Mouse (Mus musculus): Measurements from ENCODE around the gene Gm4201.
"Not testable (repeated sequence)": the region's sequence is repeated elsewhere in the genome, so short reads cannot be mapped to it uniquely, and the experiment has no call there.

The Gm4201 gene

DNA sequence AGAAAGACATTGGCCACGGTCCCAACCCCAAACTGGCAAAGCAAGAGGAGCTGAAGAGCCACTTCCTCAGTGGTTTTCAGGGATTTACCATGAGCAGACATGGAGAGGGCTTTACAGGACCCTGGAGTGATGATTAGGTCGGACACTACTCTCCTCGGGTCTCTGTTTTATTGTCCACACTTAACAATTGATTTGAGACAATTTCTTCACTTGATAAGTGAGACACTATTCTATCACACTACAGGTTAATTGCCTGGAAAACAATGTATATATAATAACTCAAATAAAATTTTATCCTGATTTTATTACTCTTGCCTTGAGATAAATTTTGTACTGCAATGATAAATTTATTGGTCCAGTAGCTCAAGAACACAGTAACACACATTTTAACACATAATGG lies at the start of gene Gm4201:
Gene Gm4201 (minus strand): TSS at position 101 of the 400 bp plus-strand sequence.
- DNase-seq (ENCODE audit: low spot score), result not testable (repeated sequence)

DNA sequence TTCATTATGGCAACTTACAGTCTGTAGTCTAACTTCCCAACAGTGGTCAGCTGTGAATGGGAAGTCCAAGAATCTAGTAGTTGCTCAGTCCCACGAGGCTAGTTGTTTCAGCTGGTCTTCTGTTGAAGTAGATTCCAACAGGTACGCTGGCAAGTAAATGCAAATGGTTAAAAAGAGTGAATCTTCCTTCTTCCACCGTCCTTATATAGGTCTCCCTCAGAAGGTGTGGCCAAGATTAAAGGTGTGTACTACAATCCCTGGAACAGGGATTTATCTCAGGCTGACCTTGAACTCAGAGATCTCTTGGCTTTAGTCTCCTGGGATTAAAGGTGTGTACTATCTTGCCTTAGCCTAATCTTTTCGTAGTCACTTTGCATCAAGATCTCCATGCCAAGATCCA lies 22.9 kb upstream of the Gm4201 start, which contains the start of gene Gm4565:
Gene Gm4565 (minus strand): TSS at position 101 of the 400 bp plus-strand sequence.
- DNase-seq (ENCODE audit: low spot score), result not testable (repeated sequence)

DNA sequence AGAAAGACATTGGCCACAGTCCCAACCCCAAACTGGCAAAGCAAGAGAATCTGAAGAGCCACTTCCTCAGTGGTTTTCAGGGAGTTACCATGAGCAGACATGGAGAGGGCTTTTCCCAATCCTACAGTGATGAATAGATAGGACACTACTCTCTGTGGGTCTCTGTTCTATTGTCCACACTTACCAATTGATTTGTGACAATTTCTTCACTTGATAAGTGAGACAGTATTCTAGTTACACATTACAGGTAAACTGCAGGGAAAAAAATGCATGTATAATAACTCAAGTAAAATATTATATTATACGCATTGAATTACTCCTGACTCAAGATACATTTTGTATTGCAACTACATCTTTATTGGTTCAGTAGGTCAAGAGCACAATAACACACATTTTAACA lies 30.4 kb downstream of the Gm4201 start, which contains the start of gene Gm8677:
Gene Gm8677 (minus strand): TSS at position 101 of the 400 bp plus-strand sequence.
- DNase-seq (ENCODE audit: low spot score), result not testable (repeated sequence)

DNA sequence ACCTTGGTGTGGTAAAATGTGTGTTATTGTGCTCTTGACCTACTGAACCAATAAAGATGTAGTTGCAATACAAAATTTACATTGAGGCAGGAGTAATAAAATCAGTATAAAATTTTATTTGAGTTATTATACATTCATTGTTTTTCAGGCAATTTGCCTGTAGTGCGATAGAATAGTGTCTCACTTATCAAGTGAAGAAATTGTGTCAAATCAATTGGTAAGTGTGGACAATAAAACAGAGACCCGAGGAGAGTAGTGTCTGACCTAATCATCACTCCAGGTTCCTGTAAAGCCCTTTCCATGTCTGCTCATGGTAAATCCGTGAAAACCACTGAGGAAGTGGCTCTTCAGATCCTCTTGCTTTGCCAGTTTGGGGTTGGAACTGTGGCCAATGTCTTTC lies 42.5 kb downstream of the Gm4201 start, which contains the start of gene Vmn1r152:
Gene Vmn1r152 (plus strand): TSS at position 301 of the 400 bp plus-strand sequence.
- DNase-seq (ENCODE audit: low spot score), result not testable (repeated sequence)
